Mouse (Mus musculus): ENCODE results near the gene Sec22c. TPM values are rescaled to one million over a fixed set of nuclear protein-coding genes. Genes with fewer than 3 reads are reported as not detected.

Gene Sec22c
- 10 to 100 TPM; 24.9 to 28.6 (median 26.6) TPM for total RNA-seq (2022)

- DNase-seq (ENCODE audit: low spot score in 2 of 2) = peak; percentile 80 to 89
Measured at GRCm38 (mm10) chr9:121704646-121705625, at the start of gene Sec22c. TSS of gene Sec22c (minus strand) at chr9:121705490.

GRCm38 (mm10) chr9:121754624-121755023 lies 49.3 kb upstream of the Sec22c start:
- no peak for DNase-seq (ENCODE audit: low spot score in 2 of 2)

GRCm38 (mm10) chr9:121752774-121753173 lies 47.5 kb upstream of the Sec22c start:
- DNase-seq (ENCODE audit: low spot score in 2 of 2) = peak in 1 of 2 experiments; percentile 54

GRCm38 (mm10) chr9:121744051-121744450 lies 38.8 kb upstream of the Sec22c start:
- DNase-seq (ENCODE audit: low spot score in 2 of 2) = no peak

GRCm38 (mm10) chr9:121741168-121741567 lies 35.9 kb upstream of the Sec22c start:
- DNase-seq (ENCODE audit: low spot score in 2 of 2) = no peak

- DNase-seq (ENCODE audit: low spot score in 2 of 2) = no peak
Measured at GRCm38 (mm10) chr9:121740490-121740889, 35.2 kb upstream of the Sec22c start.

- DNase-seq (ENCODE audit: low spot score in 2 of 2) = no peak
Measured at GRCm38 (mm10) chr9:121719347-121720331, 14.3 kb upstream of the Sec22c start.

GRCm38 (mm10) chr9:121718792-121719318 lies 13.6 kb upstream of the Sec22c start, which contains the start of gene Nktr:
TSS of gene Nktr (plus strand) at chr9:121719169.
- DNase-seq (ENCODE audit: low spot score in 2 of 2) = peak; percentile 89 to 98

GRCm38 (mm10) chr9:121718070-121718705 lies 12.9 kb upstream of the Sec22c start:
- no peak for DNase-seq (ENCODE audit: low spot score in 2 of 2)

- DNase-seq (ENCODE audit: low spot score in 2 of 2) = no peak
Measured at GRCm38 (mm10) chr9:121717048-121717447, 11.8 kb upstream of the Sec22c start.

- no peak for DNase-seq (ENCODE audit: low spot score in 2 of 2)
Measured at GRCm38 (mm10) chr9:121710584-121710975, 5.3 kb upstream of the Sec22c start.

GRCm38 (mm10) chr9:121709898-121710583 lies 4.8 kb upstream of the Sec22c start, which contains the start of gene Ss18l2:
TSS of gene Ss18l2 (plus strand) at chr9:121710329.
- DNase-seq (ENCODE audit: low spot score in 2 of 2) = peak; percentile 88 to 99

- no peak for DNase-seq (ENCODE audit: low spot score in 2 of 2)
Measured at GRCm38 (mm10) chr9:121708506-121709486, 3.5 kb upstream of the Sec22c start.

GRCm38 (mm10) chr9:121707801-121708200 lies 2.5 kb upstream of the Sec22c start:
- DNase-seq (ENCODE audit: low spot score in 2 of 2) = no peak

- no peak for DNase-seq (ENCODE audit: low spot score in 2 of 2)
Measured at GRCm38 (mm10) chr9:121706029-121706675, 862 bp upstream of the Sec22c start.

GRCm38 (mm10) chr9:121704261-121704645 lies 1.0 kb downstream of the Sec22c start:
- no peak for DNase-seq (ENCODE audit: low spot score in 2 of 2)

- DNase-seq (ENCODE audit: low spot score in 2 of 2) = peak in 1 of 2 experiments; percentile 48
Measured at GRCm38 (mm10) chr9:121697150-121698049, 7.9 kb downstream of the Sec22c start.

All from left cerebral cortex, adult 8-10 months (tissue).